Mouse (Mus musculus): Measurements from ENCODE around the gene Fbxw7. TPM values are rescaled to one million over a fixed set of nuclear protein-coding genes. Genes with fewer than 3 reads are reported as not detected.

The Fbxw7 gene
- polyA plus RNA-seq, 1 experiment = 2.7 TPM

- no peak overlapping the region for H3ac ChIP-seq (ENCODE audit: control insufficient read depth, insufficient read length, low read depth)
- TF ChIP-seq MYOG (IDR thresholded peaks at IDR 0.05; ENCODE audit: control insufficient read depth, extremely low read depth, insufficient read length) (no peak), CTCF (IDR thresholded peaks at IDR 0.05; ENCODE audit: control insufficient read depth, insufficient read depth, insufficient read length) (no peak), MAX (IDR thresholded peaks at IDR 0.05) (no peak), MYOD1 (IDR thresholded peaks at IDR 0.05; ENCODE audit: control insufficient read depth, insufficient read length, low read depth) (no peak), CEBPB (IDR thresholded peaks at IDR 0.05; ENCODE audit: low read depth) (no peak), FOSL1 (IDR thresholded peaks at IDR 0.05; ENCODE audit: insufficient read depth, low read length, poor library complexity, severe bottlenecking) (no peak), USF1 (IDR thresholded peaks at IDR 0.05; ENCODE audit: low read depth) (no peak)
- H3K27me3 ChIP-seq (ENCODE audit: control insufficient read depth, insufficient read depth, insufficient read length) = no peaks in the 10 kb centered on the region
- H3K36me3 ChIP-seq (ENCODE audit: control insufficient read depth, insufficient read depth) = no peaks in the 10 kb centered on the region
- peaks cover 4% of the 10 kb centered on the region for H3K79me3 ChIP-seq (ENCODE audit: low read depth)
- no peak overlapping the region for H3K4me3 ChIP-seq (ENCODE audit: insufficient read depth, poor library complexity, severe bottlenecking)
- H3K79me2 ChIP-seq (ENCODE audit: control insufficient read depth, insufficient read depth) = peaks cover 7% of the 10 kb centered on the region
These were observed 106.8 kb downstream of the Fbxw7 start for GRCm38 (mm10) chr3:84921704-84922420.

- H3K36me3 ChIP-seq (ENCODE audit: control insufficient read depth, insufficient read depth) = no peaks in the 10 kb centered on the region
- no peak overlapping the region for H3ac ChIP-seq (ENCODE audit: control insufficient read depth, insufficient read length, low read depth)
- no peaks in the 10 kb centered on the region for H3K27me3 ChIP-seq (ENCODE audit: control insufficient read depth, insufficient read depth, insufficient read length)
- no peak overlapping the region for H3K4me3 ChIP-seq (ENCODE audit: insufficient read depth, poor library complexity, severe bottlenecking)
- peaks cover 7% of the 10 kb centered on the region for H3K79me2 ChIP-seq (ENCODE audit: control insufficient read depth, insufficient read depth)
- TF ChIP-seq MYOG (IDR thresholded peaks at IDR 0.05; ENCODE audit: control insufficient read depth, extremely low read depth, insufficient read length) (no peak), CTCF (IDR thresholded peaks at IDR 0.05; ENCODE audit: control insufficient read depth, insufficient read depth, insufficient read length) (no peak), FOSL1 (IDR thresholded peaks at IDR 0.05; ENCODE audit: insufficient read depth, low read length, poor library complexity, severe bottlenecking) (no peak), MAX (IDR thresholded peaks at IDR 0.05) (no peak), CEBPB (IDR thresholded peaks at IDR 0.05; ENCODE audit: low read depth) (peak; percentile 78), MYOD1 (IDR thresholded peaks at IDR 0.05; ENCODE audit: control insufficient read depth, insufficient read length, low read depth) (no peak)
- peaks cover 4% of the 10 kb centered on the region for H3K79me3 ChIP-seq (ENCODE audit: low read depth)
These were observed 108.2 kb downstream of the Fbxw7 start for GRCm38 (mm10) chr3:84923256-84923655.

- Histone ChIP-seq H3K27me3 (ENCODE audit: control insufficient read depth, insufficient read depth, insufficient read length) (no peaks in the 10 kb centered on the region), H3ac (ENCODE audit: control insufficient read depth, insufficient read length, low read depth) (no peak overlapping the region), H3K36me3 (ENCODE audit: control insufficient read depth, insufficient read depth) (no peaks in the 10 kb centered on the region), H3K79me3 (ENCODE audit: low read depth) (peaks cover 5% of the 10 kb centered on the region), H3K4me3 (ENCODE audit: insufficient read depth, poor library complexity, severe bottlenecking) (no peak overlapping the region), H3K79me2 (ENCODE audit: control insufficient read depth, insufficient read depth) (peaks cover 11% of the 10 kb centered on the region)
- TF ChIP-seq MYOD1 (IDR thresholded peaks at IDR 0.05; ENCODE audit: control insufficient read depth, insufficient read length, low read depth) (no peak), CTCF (IDR thresholded peaks at IDR 0.05; ENCODE audit: control insufficient read depth, insufficient read depth, insufficient read length) (no peak), CEBPB (IDR thresholded peaks at IDR 0.05; ENCODE audit: low read depth) (no peak), MYOG (IDR thresholded peaks at IDR 0.05; ENCODE audit: control insufficient read depth, extremely low read depth, insufficient read length) (no peak), USF1 (IDR thresholded peaks at IDR 0.05; ENCODE audit: low read depth) (no peak), FOSL1 (IDR thresholded peaks at IDR 0.05; ENCODE audit: insufficient read depth, low read length, poor library complexity, severe bottlenecking) (no peak), MAX (IDR thresholded peaks at IDR 0.05) (no peak)
These were observed 108.6 kb downstream of the Fbxw7 start for GRCm38 (mm10) chr3:84923670-84924069.

GRCm38 (mm10) chr3:84925229-84925628 is 110.2 kb downstream of the Fbxw7 start:
- TF ChIP-seq MYOG (IDR thresholded peaks at IDR 0.05; ENCODE audit: control insufficient read depth, extremely low read depth, insufficient read length) (no peak), MAX (IDR thresholded peaks at IDR 0.05) (no peak), CTCF (IDR thresholded peaks at IDR 0.05; ENCODE audit: control insufficient read depth, insufficient read depth, insufficient read length) (no peak), MYOD1 (IDR thresholded peaks at IDR 0.05; ENCODE audit: control insufficient read depth, insufficient read length, low read depth) (no peak), FOSL1 (IDR thresholded peaks at IDR 0.05; ENCODE audit: insufficient read depth, low read length, poor library complexity, severe bottlenecking) (no peak), USF1 (IDR thresholded peaks at IDR 0.05; ENCODE audit: low read depth) (no peak), CEBPB (IDR thresholded peaks at IDR 0.05; ENCODE audit: low read depth) (no peak)
- Histone ChIP-seq H3K79me3 (ENCODE audit: low read depth) (peaks cover 8% of the 10 kb centered on the region), H3K27me3 (ENCODE audit: control insufficient read depth, insufficient read depth, insufficient read length) (no peaks in the 10 kb centered on the region), H3ac (ENCODE audit: control insufficient read depth, insufficient read length, low read depth) (no peak overlapping the region), H3K36me3 (ENCODE audit: control insufficient read depth, insufficient read depth) (no peaks in the 10 kb centered on the region), H3K4me3 (ENCODE audit: insufficient read depth, poor library complexity, severe bottlenecking) (no peak overlapping the region), H3K79me2 (ENCODE audit: control insufficient read depth, insufficient read depth) (peaks cover 19% of the 10 kb centered on the region)

- H3K27me3 ChIP-seq (ENCODE audit: control insufficient read depth, insufficient read depth, insufficient read length) = no peaks in the 10 kb centered on the region
- H3K79me2 ChIP-seq (ENCODE audit: control insufficient read depth, insufficient read depth) = peaks cover 19% of the 10 kb centered on the region
- H3K79me3 ChIP-seq (ENCODE audit: low read depth) = peaks cover 8% of the 10 kb centered on the region
- no peaks in the 10 kb centered on the region for H3K36me3 ChIP-seq (ENCODE audit: control insufficient read depth, insufficient read depth)
- H3K4me3 ChIP-seq (ENCODE audit: insufficient read depth, poor library complexity, severe bottlenecking) = no peak overlapping the region
- H3ac ChIP-seq (ENCODE audit: control insufficient read depth, insufficient read length, low read depth) = no peak overlapping the region
- TF ChIP-seq CTCF (IDR thresholded peaks at IDR 0.05; ENCODE audit: control insufficient read depth, insufficient read depth, insufficient read length) (no peak), FOSL1 (IDR thresholded peaks at IDR 0.05; ENCODE audit: insufficient read depth, low read length, poor library complexity, severe bottlenecking) (no peak), CEBPB (IDR thresholded peaks at IDR 0.05; ENCODE audit: low read depth) (no peak), MAX (IDR thresholded peaks at IDR 0.05) (no peak), USF1 (IDR thresholded peaks at IDR 0.05; ENCODE audit: low read depth) (no peak), MYOD1 (IDR thresholded peaks at IDR 0.05; ENCODE audit: control insufficient read depth, insufficient read length, low read depth) (no peak), MYOG (IDR thresholded peaks at IDR 0.05; ENCODE audit: control insufficient read depth, extremely low read depth, insufficient read length) (no peak)
These were observed 111.1 kb downstream of the Fbxw7 start for GRCm38 (mm10) chr3:84926140-84926539.
